Mouse (Mus musculus) MEL (cell line): ENCODE results near the gene Gm20388. TPM values are rescaled to one million over a fixed set of nuclear protein-coding genes. Genes with fewer than 3 reads are reported as not detected.

ENCODE experiments used
- DNase-seq: peaks from one replicate; pipeline ENCODE4 v3.0.0; 2011; ENCODE audit warnings: low read depth, low spot score
- H3K27ac ChIP-seq: 2 replicates; pipeline ENCODE4 v1.5.1; 2012; ENCODE audit warnings: low read depth, mild to moderate bottlenecking, control low read depth, low read length, moderate library complexity; ENCODE audit not compliant: control insufficient read depth
- H3K27me3 ChIP-seq, 2 experiments: fragments of 150-350 bp in 1 of 2; sonication (generic) in 1 of 2; 2 replicates each; pipeline ENCODE4 v1.6.1; 2012; ENCODE audit warnings: low read length in 2 of 2, mild to moderate bottlenecking in 2 of 2, improper control_type of control experiment in 1 of 2, moderate library complexity in 1 of 2; ENCODE audit not compliant: insufficient read depth in 2 of 2, control insufficient read depth in 1 of 2
- H3K36me3 ChIP-seq, 2 experiments: 2 replicates each; pipeline ENCODE4 v1.6.1; 2012 to 2014; ENCODE audit warnings: low read length in 2 of 2, improper control_type of control experiment in 1 of 2, inconsistent platforms in 1 of 2, mild to moderate bottlenecking in 1 of 2; ENCODE audit not compliant: insufficient read depth in 2 of 2, control insufficient read depth in 1 of 2
- H3K4me1 ChIP-seq, 2 experiments: fragments of 150-350 bp in 1 of 2; sonication (generic) in 1 of 2; 2 replicates each; pipeline ENCODE4 v1.6.1; 2012; ENCODE audit warnings: low read length in 2 of 2, improper control_type of control experiment in 1 of 2, mild to moderate bottlenecking in 1 of 2; ENCODE audit not compliant: insufficient read depth in 2 of 2, control insufficient read depth in 1 of 2
- H3K4me3 ChIP-seq, 2 experiments: fragments of 150-350 bp in 1 of 2; sonication (generic) in 1 of 2; 2 replicates each; pipeline ENCODE4 v1.5.1; 2012; ENCODE audit warnings: low read depth in 2 of 2, low read length in 2 of 2, mild to moderate bottlenecking in 2 of 2, moderate library complexity in 2 of 2, control low read depth in 1 of 2, improper control_type of control experiment in 1 of 2; ENCODE audit not compliant: control insufficient read depth in 1 of 2, insufficient read depth in 1 of 2
- H3K79me2 ChIP-seq: 2 replicates; pipeline ENCODE4 v1.6.1; 2012; ENCODE audit warnings: mild to moderate bottlenecking, low read length, moderate library complexity; ENCODE audit not compliant: control insufficient read depth, poor library complexity, insufficient read depth
- H3K9ac ChIP-seq: 2 replicates; pipeline ENCODE4 v1.6.1; 2012; ENCODE audit warnings: low read depth, mild to moderate bottlenecking, control low read depth, low read length, moderate library complexity; ENCODE audit not compliant: control insufficient read depth, poor library complexity, severe bottlenecking
- H3K9me3 ChIP-seq: fragments of 150-350 bp; sonication (generic); replicated peaks from 2 replicates; pipeline ENCODE4 v1.6.1; 2012; ENCODE audit warnings: mild to moderate bottlenecking, low read length, improper control_type of control experiment, moderate library complexity; ENCODE audit not compliant: insufficient read depth
- CHD2 ChIP-seq: IDR thresholded peaks from 2 replicates; pipeline ENCODE4 v1.6.1; 2011; ENCODE audit warnings: low read length, improper control_type of control experiment
- E2F4 ChIP-seq: IDR thresholded peaks from 2 replicates; pipeline ENCODE4 v1.6.1; 2011; ENCODE audit warnings: low read depth, low read length, improper control_type of control experiment, borderline replicate concordance
- GABPA ChIP-seq: IDR thresholded peaks from 2 replicates; pipeline ENCODE4 v1.6.1; 2012; ENCODE audit warnings: low read depth, mild to moderate bottlenecking, inconsistent platforms, low read length, improper control_type of control experiment, moderate library complexity
- JUND ChIP-seq: IDR thresholded peaks from 2 replicates; pipeline ENCODE4 v1.6.1; 2011; ENCODE audit warnings: low read depth, mild to moderate bottlenecking, improper control_type of control experiment, low read length
- MAFK ChIP-seq: IDR thresholded peaks from 2 replicates; pipeline ENCODE4 v1.6.1; 2011; ENCODE audit warnings: low read depth, mild to moderate bottlenecking, low read length, improper control_type of control experiment, borderline replicate concordance
- MEF2A ChIP-seq: IDR thresholded peaks from 2 replicates; pipeline ENCODE4 v1.6.1; 2014; ENCODE audit warnings: low read depth, mild to moderate bottlenecking, inconsistent platforms, low read length, improper control_type of control experiment; ENCODE audit not compliant: poor library complexity, insufficient replicate concordance, severe bottlenecking; ENCODE audit errors: extremely low read depth
- MYB ChIP-seq: IDR thresholded peaks from 2 replicates; pipeline ENCODE4 v1.6.1; 2011; ENCODE audit warnings: mild to moderate bottlenecking, low read depth, low read length, improper control_type of control experiment
- MYC ChIP-seq: IDR thresholded peaks from 2 replicates; pipeline ENCODE4 v1.6.1; 2011; ENCODE audit warnings: low read depth, mild to moderate bottlenecking, low read length, improper control_type of control experiment, moderate library complexity
- NELFE ChIP-seq: IDR thresholded peaks from 2 replicates; pipeline ENCODE4 v1.6.1; 2011; ENCODE audit warnings: low read depth, low read length, improper control_type of control experiment
- POLR2A ChIP-seq, 2 experiments: IDR thresholded peaks; 2 replicates each; pipeline ENCODE4 v1.6.1; 2011 to 2012; ENCODE audit warnings: low read length in 2 of 2, mild to moderate bottlenecking in 2 of 2, control low read depth in 1 of 2, improper control_type of control experiment in 1 of 2, low read depth in 1 of 2, moderate library complexity in 1 of 2; ENCODE audit not compliant: control insufficient read depth in 1 of 2, insufficient read depth in 1 of 2, poor library complexity in 1 of 2
- RCOR1 ChIP-seq: IDR thresholded peaks from 2 replicates; pipeline ENCODE4 v1.6.1; 2012; ENCODE audit warnings: low read depth, mild to moderate bottlenecking, inconsistent platforms, low read length, improper control_type of control experiment
- SMC3 ChIP-seq: IDR thresholded peaks from 2 replicates; pipeline ENCODE4 v1.6.1; 2011; ENCODE audit warnings: low read depth, low read length, improper control_type of control experiment
- TAL1 ChIP-seq: IDR thresholded peaks from 2 replicates; pipeline ENCODE4 v1.6.1; 2012; ENCODE audit warnings: mild to moderate bottlenecking, inconsistent platforms, low read length, moderate library complexity, mixed read lengths
- TCF12 ChIP-seq: IDR thresholded peaks from 2 replicates; pipeline ENCODE4 v1.6.1; 2014; ENCODE audit warnings: low read depth, mild to moderate bottlenecking, inconsistent platforms, low read length, improper control_type of control experiment, moderate library complexity
- USF1 ChIP-seq: IDR thresholded peaks from 2 replicates; pipeline ENCODE4 v1.6.1; 2014; ENCODE audit warnings: low read depth, mild to moderate bottlenecking, inconsistent platforms, low read length, improper control_type of control experiment, moderate library complexity
- ZKSCAN1 ChIP-seq: IDR thresholded peaks from 2 replicates; pipeline ENCODE4 v1.6.1; 2012; ENCODE audit warnings: low read depth, mild to moderate bottlenecking, inconsistent platforms, low read length, improper control_type of control experiment, moderate library complexity
- ZMIZ1 ChIP-seq: IDR thresholded peaks from 2 replicates; pipeline ENCODE4 v1.6.1; 2012; ENCODE audit warnings: low read depth, mild to moderate bottlenecking, inconsistent platforms, low read length, improper control_type of control experiment, moderate library complexity
- ZNF384 ChIP-seq: IDR thresholded peaks from 2 replicates; pipeline ENCODE4 v1.6.1; 2012; ENCODE audit warnings: low read depth, mild to moderate bottlenecking, inconsistent platforms, low read length, improper control_type of control experiment
- polyA plus RNA-seq, 2 experiments: library from polyadenylated mRNA; stranded (reverse) in 1 of 2; unstranded in 1 of 2; fragments of >175 nt in 1 of 2; fragments of >200 nt in 1 of 2; gene quantifications; 2 replicates each; pipeline versions ENCODE4 v1.2.1 to v1.2.4; 2012; ENCODE audit warnings: low replicate concordance in 2 of 2, low read depth in 1 of 2; ENCODE audit not compliant: insufficient read length in 2 of 2, insufficient read depth in 1 of 2, missing spikeins in 1 of 2
- total RNA-seq: library from RNA; depleted of rRNA; stranded (reverse); fragments of 300-350 nt; gene quantifications from 2 replicates; pipeline ENCODE4 v1.2.3, GENCODE M21; 2012

The Gm20388 gene
- total and polyA plus RNA-seq, 3 experiments = 11.1 to 17.8 TPM; not detected in 1

- H3K9me3 ChIP-seq = no peaks in the 10 kb centered on the region
- no peaks in the 10 kb centered on the region for H3K4me1 ChIP-seq
- H3K27ac ChIP-seq = no peak overlapping the region
- no peaks in the 10 kb centered on the region; a peak in 1 of 4 replicates for H3K27me3 ChIP-seq
- no peak overlapping the region for H3K4me3 ChIP-seq
- no peak overlapping the region for H3K9ac ChIP-seq
- DNase-seq = no peak
- H3K36me3 ChIP-seq = no peaks in the 10 kb centered on the region
- no peaks in the 10 kb centered on the region for H3K79me2 ChIP-seq
- no peak for TF ChIP-seq MAFK
- no peak for TF ChIP-seq ZKSCAN1
- no peak for TF ChIP-seq E2F4
- no peak for TF ChIP-seq ZNF384
These were observed 814.4 kb downstream of the Gm20388 start for GRCm38 (mm10) chr8:120724816-120725575.

GRCm38 (mm10) chr8:120725576-120725950 lies 814.9 kb downstream of the Gm20388 start:
- no peak overlapping the region for H3K27ac ChIP-seq
- no peaks in the 10 kb centered on the region for H3K9me3 ChIP-seq

DNA sequence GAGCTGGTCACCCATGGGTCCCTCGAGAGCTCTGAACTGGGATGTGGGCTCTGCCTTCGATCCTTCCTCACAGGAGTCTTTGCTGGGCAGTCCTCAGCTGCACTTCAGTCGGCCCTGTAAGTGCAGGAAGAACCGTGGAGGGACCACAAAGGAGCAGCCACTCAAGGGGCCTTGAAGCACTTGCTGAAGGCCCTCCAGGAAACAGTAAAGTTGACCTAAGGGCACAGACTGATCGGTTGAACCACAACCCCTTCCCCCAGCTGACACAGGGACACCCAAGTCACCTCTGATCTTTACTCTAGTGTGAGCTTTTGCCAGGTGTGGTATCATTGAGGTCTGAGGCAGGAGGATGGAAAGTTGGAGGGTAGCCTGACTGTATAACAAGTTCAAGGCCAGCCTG lies 815.4 kb downstream of the Gm20388 start:
- no peaks in the 10 kb centered on the region; a peak in 1 of 4 replicates for H3K27me3 ChIP-seq
- no peaks in the 10 kb centered on the region for H3K9me3 ChIP-seq
- H3K9ac ChIP-seq = no peak overlapping the region
- TF ChIP-seq RCOR1 (no peak), ZKSCAN1 (no peak), NELFE (no peak), MYC (no peak), TAL1 (no peak), CHD2 (no peak), SMC3 (no peak), JUND (no peak), USF1 (no peak), GABPA (no peak), ZMIZ1 (no peak), POLR2A (IDR thresholded peaks at IDR 0.05; ENCODE audit: control insufficient read depth in 1 of 2, insufficient read depth in 1 of 2, low read depth in 1 of 2, low read length in 2 of 2, poor library complexity in 1 of 2) (no peak), MYB (no peak), MEF2A (no peak)
- H3K4me1 ChIP-seq = no peaks in the 10 kb centered on the region
- no peak overlapping the region for H3K4me3 ChIP-seq
- no peaks in the 10 kb centered on the region for H3K79me2 ChIP-seq
- H3K36me3 ChIP-seq = no peaks in the 10 kb centered on the region
- DNase-seq = no peak
- H3K27ac ChIP-seq = no peak overlapping the region

More at GRCm38 (mm10) chr8:120725576-120725950, 814.9 kb downstream of the Gm20388 start:
- H3K4me3 ChIP-seq = no peak overlapping the region
- TF ChIP-seq TCF12 (no peak), MYC (no peak), NELFE (no peak)
- H3K4me1 ChIP-seq = no peaks in the 10 kb centered on the region
- H3K79me2 ChIP-seq = no peaks in the 10 kb centered on the region
- H3K9ac ChIP-seq = no peak overlapping the region
- no peaks in the 10 kb centered on the region for H3K36me3 ChIP-seq
- H3K27me3 ChIP-seq = no peaks in the 10 kb centered on the region; a peak in 1 of 4 replicates
- DNase-seq = no peak
